Mouse (Mus musculus): Measurements from ENCODE around the gene Gabrg3. TPM values are rescaled to one million over a fixed set of nuclear protein-coding genes. Genes with fewer than 3 reads are reported as not detected.

The Gabrg3 gene
- polyA plus RNA-seq, 1 experiment from 2014 or later = 0.87 TPM

DNA sequence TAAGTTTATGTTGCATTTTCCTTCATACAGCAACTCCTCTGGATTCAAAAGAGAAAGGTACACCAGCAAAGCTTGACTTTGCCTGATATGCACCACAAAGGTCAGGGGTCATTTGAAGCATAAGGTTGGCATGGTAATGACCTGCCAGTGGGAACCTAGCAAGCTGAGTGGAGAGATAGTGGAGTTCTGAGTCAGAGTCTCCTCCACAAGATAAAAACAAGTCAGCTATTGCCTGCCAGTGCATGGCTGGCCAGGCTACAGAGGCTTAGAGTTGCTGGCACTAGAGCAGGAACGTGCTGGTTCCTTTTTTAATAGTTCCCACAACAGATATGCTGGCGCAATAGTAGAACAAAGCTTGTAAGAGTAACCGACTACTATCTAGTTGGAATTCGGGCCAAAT, 6.6 kb upstream of the Gabrg3 start:
- WGBS = 80% methylated on average over 4 of the region's 4 CpGs
- no peak overlapping the region for H3K4me3 ChIP-seq (ENCODE audit: low read depth, low read length)
- ATAC-seq = no peak
- no peaks in the 10 kb centered on the region for H3K36me3 ChIP-seq (ENCODE audit: control insufficient read depth, insufficient read depth)
- H3K4me1 ChIP-seq (replicated peaks; ENCODE audit: control insufficient read depth, insufficient read depth, low read length) = no peaks in the 10 kb centered on the region
- no peak overlapping the region for H3K9ac ChIP-seq (ENCODE audit: low read depth, low read length)
- no peak overlapping the region for H3K4me2 ChIP-seq (replicated peaks; ENCODE audit: low read depth)
- no peak for TF ChIP-seq CTCF (IDR thresholded peaks at IDR 0.05; ENCODE audit: low read depth)
- no peaks in the 10 kb centered on the region for H3K27me3 ChIP-seq (replicated peaks; ENCODE audit: control insufficient read depth, insufficient read depth, low read length)
- no peaks in the 10 kb centered on the region for H3K9me3 ChIP-seq (ENCODE audit: control insufficient read depth)
- H3K27ac ChIP-seq (ENCODE audit: low read depth, low read length) = no peak overlapping the region

DNA sequence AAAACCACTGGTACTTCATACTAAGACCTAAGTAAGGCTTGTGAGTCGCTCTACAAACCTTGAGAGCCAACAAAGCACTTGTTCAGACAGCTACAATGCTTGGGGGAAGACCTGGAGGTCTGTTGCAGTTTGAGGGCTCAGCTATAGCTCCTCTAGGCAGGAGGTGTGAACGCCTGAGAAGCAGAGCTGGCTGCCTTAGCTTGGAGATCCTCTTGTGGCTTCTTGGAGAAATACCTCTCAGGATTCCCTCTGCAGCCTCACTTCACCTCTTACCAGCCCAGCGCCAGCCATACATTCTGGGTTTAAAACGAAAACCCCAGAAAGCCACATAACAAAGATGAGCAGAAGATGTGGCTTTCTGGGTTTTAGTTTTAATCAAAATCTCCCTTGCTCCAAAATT, 3.1 kb upstream of the Gabrg3 start:
- Histone ChIP-seq H3K9ac (ENCODE audit: low read depth, low read length) (no peak overlapping the region), H3K27ac (ENCODE audit: low read depth, low read length) (no peak overlapping the region), H3K27me3 (replicated peaks; ENCODE audit: control insufficient read depth, insufficient read depth, low read length) (peaks cover 17% of the 10 kb centered on the region; the same call in 1 of the 2 replicates), H3K4me3 (ENCODE audit: low read depth, low read length) (no peak overlapping the region), H3K9me3 (ENCODE audit: control insufficient read depth) (no peaks in the 10 kb centered on the region), H3K4me2 (replicated peaks; ENCODE audit: low read depth) (no peak overlapping the region), H3K4me1 (replicated peaks; ENCODE audit: control insufficient read depth, insufficient read depth, low read length) (no peaks in the 10 kb centered on the region), H3K36me3 (ENCODE audit: control insufficient read depth, insufficient read depth) (no peaks in the 10 kb centered on the region)
- peak; percentile 23; the same call in 1 of the 2 replicates for TF ChIP-seq CTCF (IDR thresholded peaks at IDR 0.05; ENCODE audit: low read depth)
- 45% methylated on average over 4 of the region's 4 CpGs for WGBS
- no peak for ATAC-seq

DNA sequence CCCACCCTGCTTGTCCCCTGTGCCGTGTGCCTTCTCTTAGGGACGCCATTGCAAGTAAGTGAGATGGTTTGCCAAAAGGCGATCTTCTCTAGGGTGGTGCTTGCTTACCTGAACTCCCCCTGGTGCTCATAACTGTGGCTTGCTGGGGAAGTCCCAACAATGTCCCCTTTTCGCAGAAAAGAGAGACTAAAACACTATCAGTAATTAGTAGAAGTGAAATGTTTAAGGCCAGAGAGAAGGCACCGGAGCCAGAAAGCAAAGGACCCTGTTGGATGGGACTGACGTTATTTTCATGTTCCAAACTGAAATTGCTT, 310 bp upstream of the Gabrg3 start:
- peak overlapping the region; percentile 46 for H3K4me3 ChIP-seq (ENCODE audit: low read depth, low read length)
- H3K27ac ChIP-seq (ENCODE audit: low read depth, low read length) = no peak overlapping the region
- peak overlapping the region; percentile 82 for H3K4me2 ChIP-seq (replicated peaks; ENCODE audit: low read depth)
- no peak overlapping the region for H3K9ac ChIP-seq (ENCODE audit: low read depth, low read length)
- no peaks in the 10 kb centered on the region for H3K9me3 ChIP-seq (ENCODE audit: control insufficient read depth)
- ATAC-seq = no peak
- no peaks in the 10 kb centered on the region for H3K4me1 ChIP-seq (replicated peaks; ENCODE audit: control insufficient read depth, insufficient read depth, low read length)
- H3K36me3 ChIP-seq (ENCODE audit: control insufficient read depth, insufficient read depth) = no peaks in the 10 kb centered on the region
- TF ChIP-seq CTCF (IDR thresholded peaks at IDR 0.05; ENCODE audit: low read depth) = peak; percentile 40; the same call in 1 of the 2 replicates
- H3K27me3 ChIP-seq (replicated peaks; ENCODE audit: control insufficient read depth, insufficient read depth, low read length) = peaks cover 17% of the 10 kb centered on the region; the same call in 1 of the 2 replicates
- 26% methylated on average over 6 of the region's 6 CpGs for WGBS

DNA sequence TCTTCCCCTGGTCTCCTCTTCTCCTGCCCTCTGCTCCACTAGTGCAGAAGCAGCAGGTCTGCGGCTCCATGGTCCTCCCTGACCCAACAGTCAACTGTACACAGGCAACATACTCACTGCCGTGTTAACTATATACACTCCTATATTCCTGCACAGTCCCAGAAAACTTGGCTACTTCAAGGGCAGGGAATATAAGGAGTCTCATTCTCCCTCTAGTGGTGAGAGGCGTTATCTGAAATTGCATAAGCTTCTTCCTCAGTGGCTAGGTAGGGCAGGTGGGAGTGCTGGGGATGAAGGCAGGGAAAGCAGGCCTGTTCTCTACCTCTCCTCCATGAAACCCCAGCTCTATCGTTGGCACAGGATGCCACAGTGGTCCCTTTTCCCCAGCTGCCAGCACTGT, 2.9 kb downstream of the Gabrg3 start:
- H3K27me3 ChIP-seq (replicated peaks; ENCODE audit: control insufficient read depth, insufficient read depth, low read length) = peaks cover 17% of the 10 kb centered on the region; the same call in 1 of the 2 replicates
- no peaks in the 10 kb centered on the region for H3K4me1 ChIP-seq (replicated peaks; ENCODE audit: control insufficient read depth, insufficient read depth, low read length)
- H3K27ac ChIP-seq (ENCODE audit: low read depth, low read length) = no peak overlapping the region
- H3K9ac ChIP-seq (ENCODE audit: low read depth, low read length) = no peak overlapping the region
- no peak overlapping the region for H3K4me3 ChIP-seq (ENCODE audit: low read depth, low read length)
- H3K9me3 ChIP-seq (ENCODE audit: control insufficient read depth) = no peaks in the 10 kb centered on the region
- ATAC-seq = no peak; the same call in 1 of the 2 replicates
- WGBS = 18% methylated on average over 4 of the region's 4 CpGs
- H3K36me3 ChIP-seq (ENCODE audit: control insufficient read depth, insufficient read depth) = no peaks in the 10 kb centered on the region
- no peak overlapping the region for H3K4me2 ChIP-seq (replicated peaks; ENCODE audit: low read depth)
- TF ChIP-seq CTCF (IDR thresholded peaks at IDR 0.05; ENCODE audit: low read depth) = peak; percentile 86

DNA sequence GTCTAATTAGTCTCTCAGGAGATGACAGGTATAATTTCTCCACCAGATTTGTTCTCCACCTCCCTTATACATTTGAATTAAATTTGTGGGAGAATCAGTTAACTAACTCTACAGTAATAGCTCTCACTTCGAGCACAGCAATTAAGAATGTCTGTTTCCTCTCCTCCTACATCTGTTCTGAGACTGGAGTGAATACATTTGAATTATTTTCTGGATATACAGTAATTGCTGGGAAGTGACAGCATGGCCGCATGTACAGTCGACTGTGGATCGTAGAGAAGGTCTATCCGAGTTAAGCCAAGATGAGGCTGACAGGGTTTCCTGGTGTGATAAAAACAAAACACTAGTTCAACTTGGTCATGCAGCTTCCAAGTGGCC, 21.0 kb downstream of the Gabrg3 start:
- H3K4me2 ChIP-seq (replicated peaks; ENCODE audit: low read depth) = no peak overlapping the region
- H3K27ac ChIP-seq (ENCODE audit: low read depth, low read length) = no peak overlapping the region
- H3K4me3 ChIP-seq (ENCODE audit: low read depth, low read length) = no peak overlapping the region
- H3K9ac ChIP-seq (ENCODE audit: low read depth, low read length) = no peak overlapping the region
- no peaks in the 10 kb centered on the region for H3K27me3 ChIP-seq (replicated peaks; ENCODE audit: control insufficient read depth, insufficient read depth, low read length)
- no peak for TF ChIP-seq CTCF (IDR thresholded peaks at IDR 0.05; ENCODE audit: low read depth)
- no peaks in the 10 kb centered on the region for H3K4me1 ChIP-seq (replicated peaks; ENCODE audit: control insufficient read depth, insufficient read depth, low read length)
- no peak for ATAC-seq
- 79% methylated on average over 5 of the region's 5 CpGs for WGBS
- no peaks in the 10 kb centered on the region for H3K9me3 ChIP-seq (ENCODE audit: control insufficient read depth)
- H3K36me3 ChIP-seq (ENCODE audit: control insufficient read depth, insufficient read depth) = no peaks in the 10 kb centered on the region

DNA sequence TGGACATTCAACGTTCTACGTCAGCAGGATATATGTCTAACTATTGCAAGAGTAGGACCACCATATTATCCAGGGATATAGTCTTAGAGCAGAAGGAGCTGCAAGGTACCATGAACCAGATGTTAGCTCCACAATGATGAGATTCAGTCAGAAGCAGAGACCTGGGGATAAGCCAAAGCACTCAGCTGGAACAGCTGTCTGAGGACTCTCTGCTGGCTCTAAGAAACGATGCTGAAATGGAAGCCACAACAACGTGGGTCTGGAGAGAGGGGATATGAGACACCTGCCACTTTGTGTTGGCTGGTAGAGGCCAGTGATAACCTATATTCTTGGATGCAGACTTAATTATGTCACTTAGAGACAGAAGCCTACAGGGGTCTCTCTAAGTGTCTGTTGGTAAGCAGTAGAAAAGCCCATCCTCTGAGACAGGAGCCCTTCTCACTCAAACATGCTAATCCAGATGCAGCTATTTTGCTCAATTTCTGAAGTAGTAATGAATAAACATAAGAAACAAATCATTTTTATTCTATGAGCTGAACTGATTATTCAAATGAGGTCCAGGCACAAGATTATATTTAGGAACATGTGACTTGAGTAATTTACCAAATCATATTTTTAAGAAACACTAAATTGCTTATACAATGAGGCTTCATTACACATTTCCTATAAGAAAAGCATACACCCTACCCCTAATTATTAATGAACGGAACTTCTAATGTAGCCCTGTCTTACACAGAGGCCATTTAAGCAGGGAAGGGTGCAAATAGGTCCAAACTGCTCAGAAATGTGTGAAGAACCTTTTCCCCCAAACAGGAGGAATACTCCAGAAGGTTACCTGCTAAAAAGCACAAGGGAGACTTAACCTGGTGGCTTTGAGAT, 21.6 kb downstream of the Gabrg3 start:
- WGBS = 78% methylated on average over 5 of the region's 5 CpGs
- Histone ChIP-seq H3K27ac (ENCODE audit: low read depth, low read length) (no peak overlapping the region), H3K9ac (ENCODE audit: low read depth, low read length) (no peak overlapping the region), H3K4me1 (replicated peaks; ENCODE audit: control insufficient read depth, insufficient read depth, low read length) (no peaks in the 10 kb centered on the region), H3K9me3 (ENCODE audit: control insufficient read depth) (no peaks in the 10 kb centered on the region), H3K4me2 (replicated peaks; ENCODE audit: low read depth) (no peak overlapping the region), H3K36me3 (ENCODE audit: control insufficient read depth, insufficient read depth) (no peaks in the 10 kb centered on the region), H3K27me3 (replicated peaks; ENCODE audit: control insufficient read depth, insufficient read depth, low read length) (no peaks in the 10 kb centered on the region), H3K4me3 (ENCODE audit: low read depth, low read length) (no peak overlapping the region)
- no peak for ATAC-seq
- TF ChIP-seq CTCF (IDR thresholded peaks at IDR 0.05; ENCODE audit: low read depth) = no peak

Measured in intestine, postnatal 0 days (tissue).